Mouse (Mus musculus) left cerebral cortex, postnatal 25 days (tissue): ENCODE measurements around the gene Uqcrc2. TPM values are rescaled to one million over a fixed set of nuclear protein-coding genes. Genes with fewer than 3 reads are reported as not detected.

Source experiments
- DNase-seq, 2 experiments: peaks; one replicate each; pipeline ENCODE4 v3.0.0; 2022; ENCODE audit warnings: low spot score in 2 of 2, mixed read lengths in 1 of 2
- intact Hi-C: fragments of 180-260 bp; cut with DNase I; formaldehyde crosslinking; loops from one replicate; pipeline ENCODE4 v1.15.1; 2025
- total RNA-seq, 2 experiments: library from RNA; stranded (reverse); gene quantifications; 2 replicates each; pipeline ENCODE4 v1.2.3; 2021

The Uqcrc2 gene
- 100 to 1,000 TPM; 230 to 246 TPM for total RNA-seq

- DNase-seq, result peak; percentile 86 to 88
- intact Hi-C loops, result loop anchor here (1.0 to 10.0 kb wide), 4 partner anchors 188 to 1010 kb away; partner anchors contain the start of gene Polr3e
Observed at GRCm38 (mm10) chr7:120634711-120635361, at the start of gene Uqcrc2. TSS of gene Uqcrc2 (plus strand) at chr7:120635176.

DNA sequence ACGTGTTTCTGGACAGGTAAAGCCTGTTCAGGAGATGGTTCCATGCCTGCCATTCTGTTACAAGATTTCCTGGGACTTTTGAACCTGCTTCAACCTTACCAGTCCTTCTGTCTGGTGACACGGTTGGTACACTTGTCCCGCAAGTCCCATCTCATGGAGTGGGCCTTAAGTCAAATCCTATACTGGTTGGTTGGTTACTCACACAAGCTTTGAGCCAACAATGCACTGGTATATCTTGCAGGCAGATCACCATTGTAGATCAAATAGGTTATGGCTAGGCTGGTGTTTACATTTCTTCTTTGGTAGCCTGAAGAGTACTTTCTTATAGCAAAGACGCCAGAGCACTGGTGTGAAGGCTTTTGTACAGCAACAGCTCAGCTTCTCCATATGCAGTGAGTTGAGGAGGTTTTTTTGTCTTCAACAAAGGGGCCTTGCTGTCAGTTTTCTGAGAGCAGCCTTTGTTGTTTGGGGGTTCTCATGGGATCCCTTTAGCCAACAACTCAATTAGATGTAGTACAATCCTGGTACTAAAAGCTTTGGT is 37.7 kb upstream of the Uqcrc2 start:
- intact Hi-C loops, result no loop called here
- DNase-seq, result peak in 1 of 2 experiments; percentile 2

DNA sequence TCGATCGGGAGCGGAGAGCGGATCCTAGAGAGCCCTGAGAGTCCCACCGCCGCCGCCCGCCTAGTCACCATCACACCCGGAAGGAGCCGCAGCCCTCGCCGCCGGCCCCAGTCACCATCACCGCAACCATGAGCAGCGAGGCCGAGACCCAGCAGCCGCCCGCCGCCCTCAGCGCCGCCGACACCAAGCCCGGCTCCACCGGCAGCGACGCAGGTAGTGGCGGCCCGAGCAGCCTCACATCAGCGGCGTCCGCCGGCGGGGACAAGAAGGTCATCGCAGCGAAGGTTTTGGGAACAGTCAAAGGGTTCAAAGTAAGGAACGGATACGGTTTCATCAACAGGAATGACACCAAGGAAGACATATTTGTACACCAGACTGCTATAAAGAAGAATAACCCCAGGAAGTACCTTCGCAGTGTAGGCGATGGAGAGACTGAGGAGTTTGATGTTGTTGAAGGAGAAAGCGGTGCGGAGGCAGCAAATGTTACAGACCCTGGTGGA is 37.2 kb upstream of the Uqcrc2 start:
- peak; percentile 18 to 21 for DNase-seq
- intact Hi-C loops, result no loop called here

DNA sequence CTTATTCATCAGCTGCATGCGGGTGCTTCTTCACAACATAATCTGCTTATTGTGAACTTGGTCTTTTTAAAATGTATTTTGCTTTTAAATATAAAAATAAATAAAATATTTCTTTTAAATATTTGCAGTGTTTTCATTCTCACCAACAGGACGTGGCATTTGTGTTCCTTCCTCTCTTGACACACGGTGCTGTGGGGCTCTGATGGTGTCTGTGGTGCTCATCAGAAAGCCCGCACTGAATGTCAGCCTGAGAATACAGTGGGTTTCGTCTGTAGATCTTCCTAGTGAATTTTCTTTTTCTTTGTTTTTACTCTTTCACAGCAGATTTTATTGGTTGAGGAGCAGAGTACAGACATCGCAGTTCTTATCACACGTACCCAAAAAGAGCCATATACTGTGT is 36.6 kb upstream of the Uqcrc2 start:
- intact Hi-C loops, result no loop called here
- no peak for DNase-seq

GRCm38 (mm10) chr7:120620075-120620771 is 14.8 kb upstream of the Uqcrc2 start:
- intact Hi-C loops, result no loop called here
- DNase-seq, result no peak

- intact Hi-C loops, result no loop called here
Observed at GRCm38 (mm10) chr7:120620841-120621240, 14.1 kb upstream of the Uqcrc2 start.

GRCm38 (mm10) chr7:120632518-120632917 is 2.5 kb upstream of the Uqcrc2 start:
- intact Hi-C loops, result loop anchor here (10.0 kb wide), 2 partner anchors 508 to 1012 kb away; no protein-coding TSS in a partner anchor
- peak; percentile 26 to 71 for DNase-seq

More at GRCm38 (mm10) chr7:120620841-120621240, 14.1 kb upstream of the Uqcrc2 start:
- no peak for DNase-seq

DNA sequence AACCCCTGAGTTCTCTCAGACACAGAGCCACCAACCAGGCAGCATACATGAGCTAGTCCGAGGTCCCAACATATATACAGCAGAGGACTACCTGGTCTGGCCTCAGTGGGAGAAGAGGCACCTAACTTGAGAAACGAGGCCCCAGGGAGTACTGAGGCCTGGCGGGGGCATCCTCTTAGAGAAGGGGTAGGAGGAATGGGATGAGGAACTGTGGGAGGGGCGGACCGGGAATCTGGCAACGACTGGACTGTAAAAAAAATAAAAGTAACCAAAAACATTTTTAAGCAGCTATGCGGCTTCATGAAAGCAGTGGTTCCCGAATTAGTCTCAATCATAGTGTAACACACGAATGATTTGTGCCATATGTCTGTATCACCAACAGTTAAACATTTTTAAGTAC is 675 bp upstream of the Uqcrc2 start:
- intact Hi-C loops, result loop anchor here (10.0 kb wide), 2 partner anchors 510 to 1010 kb away; no protein-coding TSS in a partner anchor

GRCm38 (mm10) chr7:120635362-120635781 is 396 bp downstream of the Uqcrc2 start:
- intact Hi-C loops, result loop anchor here (1.0 to 10.0 kb wide), 4 partner anchors 188 to 1009 kb away; partner anchors contain the start of gene Polr3e

More for the DNA sequence above, 675 bp upstream of the Uqcrc2 start:
- no peak for DNase-seq

DNA sequence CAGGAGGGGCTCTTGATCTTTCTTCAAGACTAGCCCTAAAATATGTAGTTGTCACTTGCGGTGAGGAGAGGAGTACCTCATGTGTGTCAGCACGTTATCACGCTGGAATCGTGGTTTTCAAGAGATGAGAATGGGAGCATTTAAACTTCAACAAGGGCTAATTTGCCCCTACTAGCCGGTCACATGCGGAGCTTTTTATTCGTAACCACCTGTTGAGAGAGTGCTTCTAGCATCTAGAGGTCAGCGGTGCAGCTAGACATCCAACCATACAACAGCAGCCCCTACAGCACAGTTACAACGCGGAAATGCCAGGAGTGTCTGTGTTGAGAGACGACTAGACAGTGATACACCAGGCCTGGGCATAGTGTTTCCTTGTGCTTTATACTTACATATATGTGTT is 845 bp downstream of the Uqcrc2 start:
- intact Hi-C loops, result loop anchor here (1.0 to 10.0 kb wide), 4 partner anchors 187 to 1009 kb away; partner anchors contain the start of gene Polr3e
- DNase-seq, result no peak

More at GRCm38 (mm10) chr7:120635362-120635781, 396 bp downstream of the Uqcrc2 start:
- no peak for DNase-seq

- intact Hi-C loops, result no loop called here
Observed at GRCm38 (mm10) chr7:120643217-120643616, 8.2 kb downstream of the Uqcrc2 start.

GRCm38 (mm10) chr7:120647849-120648248 is 12.9 kb downstream of the Uqcrc2 start:
- peak; percentile 21 to 84 for DNase-seq
- intact Hi-C loops, result no loop called here

More at GRCm38 (mm10) chr7:120643217-120643616, 8.2 kb downstream of the Uqcrc2 start:
- DNase-seq, result no peak

DNA sequence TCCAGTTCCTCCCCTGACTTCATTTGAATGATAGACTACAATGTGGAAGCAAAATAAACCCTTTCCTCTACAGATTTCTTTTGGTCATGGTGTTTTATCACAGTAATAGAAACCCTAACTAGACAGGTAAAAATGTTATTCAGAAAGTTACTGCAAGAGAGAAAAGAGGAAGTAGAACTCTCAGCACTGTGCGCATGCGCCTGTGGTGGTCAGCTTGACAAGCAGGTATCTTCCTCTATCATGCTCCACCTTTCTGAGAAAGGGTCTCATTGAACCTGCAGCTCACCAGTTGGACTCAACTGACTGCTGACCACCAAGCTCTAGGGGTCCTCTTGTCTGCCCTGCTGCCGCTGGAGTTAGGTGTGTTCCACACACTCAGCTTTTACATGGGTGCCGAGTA is 27.1 kb downstream of the Uqcrc2 start:
- intact Hi-C loops, result no loop called here
- no peak for DNase-seq

DNA sequence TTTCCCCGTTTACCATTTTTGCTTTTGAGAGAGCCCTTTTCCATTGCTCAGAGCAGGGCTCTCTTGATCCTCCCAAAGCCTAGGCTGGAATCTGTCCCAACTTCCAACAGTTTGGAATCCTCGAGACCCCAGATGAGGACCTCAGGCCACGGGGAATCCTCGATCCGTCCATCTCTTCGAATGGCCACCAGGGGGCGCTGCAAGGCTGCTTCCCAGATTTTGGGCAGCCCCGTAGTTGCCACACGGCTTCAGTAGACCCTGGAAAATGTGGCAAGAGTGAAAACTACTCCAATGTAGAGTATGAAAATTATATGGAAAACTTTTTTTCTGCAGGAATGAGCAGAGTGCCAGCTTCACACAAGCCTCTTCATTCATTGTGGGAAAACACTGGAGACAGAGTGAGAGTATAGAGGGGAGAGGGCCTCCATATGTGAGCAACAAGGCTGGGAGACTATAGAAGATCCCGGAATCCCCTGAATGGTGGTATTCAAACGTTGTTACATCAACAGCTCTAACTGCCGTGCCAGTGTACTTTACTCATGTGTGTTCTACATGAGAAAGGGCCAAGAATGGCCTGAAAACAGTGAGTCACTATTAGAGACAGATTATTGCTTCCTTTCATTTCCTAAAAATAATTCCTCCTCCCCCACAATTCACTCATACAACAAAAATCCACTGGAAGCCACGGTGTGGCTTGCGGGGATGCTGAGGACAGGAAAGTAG is 35.3 kb downstream of the Uqcrc2 start, which contains the start of gene Pdzd9:
TSS of gene Pdzd9 (minus strand) at position 191 of the 723 bp plus-strand sequence.
- peak; percentile 62 to 67 for DNase-seq
- intact Hi-C loops, result loop anchor here (1.0 to 10.0 kb wide), 3 partner anchors 84 to 244 kb away; partner anchors contain the start of gene Polr3e

- intact Hi-C loops, result loop anchor here (10.0 kb wide), 1 partner anchor 244 kb away; the partner anchor contains the start of gene Polr3e
- DNase-seq, result no peak
Observed at GRCm38 (mm10) chr7:120671271-120671670, 36.3 kb downstream of the Uqcrc2 start.

DNA sequence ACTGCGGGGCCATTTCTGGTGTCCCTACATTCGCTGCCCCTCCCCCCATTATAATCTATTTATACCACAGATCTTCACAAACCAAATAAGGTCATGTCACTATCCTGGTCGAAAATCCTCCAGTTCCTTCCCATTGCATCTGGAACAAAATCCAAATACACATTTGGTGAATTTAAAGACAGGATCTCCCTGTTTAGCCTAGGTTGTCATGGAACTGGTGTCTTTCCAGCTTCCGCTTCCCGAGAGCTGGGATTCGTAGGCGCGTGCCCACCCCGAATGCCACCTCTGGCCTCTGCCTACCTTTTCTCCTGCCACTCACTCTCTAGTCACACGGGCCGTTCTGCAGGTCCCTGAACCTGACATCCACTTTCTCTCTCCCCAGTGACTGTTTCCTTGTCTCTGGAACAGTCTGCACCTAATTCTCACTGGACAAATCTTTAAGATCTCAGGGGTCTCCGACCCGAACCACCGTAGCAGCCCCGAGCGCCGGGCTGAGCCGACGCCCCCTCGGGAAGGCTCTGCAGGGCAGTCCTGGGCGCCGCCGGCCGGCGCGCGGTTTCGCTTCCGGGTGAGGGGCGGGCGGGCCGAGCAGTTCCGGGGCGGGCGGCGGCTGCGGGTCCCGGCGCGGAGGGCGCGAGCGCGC is 42.1 kb downstream of the Uqcrc2 start, which contains the start of gene Mosmo:
TSS of gene Mosmo (plus strand) at position 618 of the 643 bp plus-strand sequence.
- peak; percentile 57 to 65 for DNase-seq
- intact Hi-C loops, result loop anchor here (5.0 to 10.0 kb wide), 2 partner anchors 50 to 238 kb away; partner anchors contain the start of gene Polr3e

GRCm38 (mm10) chr7:120677764-120678531 is 43.0 kb downstream of the Uqcrc2 start:
- intact Hi-C loops, result loop anchor here (5.0 to 10.0 kb wide), 2 partner anchors 49 to 237 kb away; partner anchors contain the start of gene Polr3e
- DNase-seq, result peak; percentile 28 to 51
